Mouse (Mus musculus): Measurements from ENCODE around the gene Cplx3. TPM values are rescaled to one million over a fixed set of nuclear protein-coding genes. Genes with fewer than 3 reads are reported as not detected.
A peak's percentile ranks its signal among the peaks of the same experiment; 100 is the strongest.

Cplx3 gene
- polyA plus RNA-seq, 1 experiment from 2014 or later, result 3.3 TPM

DNA sequence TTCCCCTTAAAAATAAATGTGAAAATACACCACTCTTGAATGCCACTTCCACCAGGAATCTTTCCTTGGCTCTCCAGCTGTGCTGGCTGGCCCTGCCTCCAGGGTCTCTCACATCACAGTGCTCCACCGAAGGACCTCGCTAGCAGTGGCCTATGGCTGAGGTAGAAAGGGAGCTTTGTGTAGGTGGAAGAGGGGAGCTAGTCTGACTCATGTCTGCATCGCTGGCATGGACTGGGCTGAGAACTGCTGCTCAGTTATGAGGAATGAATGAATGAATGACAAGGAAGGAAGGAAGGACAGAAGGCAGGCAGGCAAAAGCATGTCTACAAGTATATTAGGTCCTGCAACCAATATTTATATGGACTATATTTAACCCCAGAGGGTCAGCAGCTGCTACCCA, 31.2 kb upstream of the Cplx3 start:
- 82% methylated on average over 3 of the region's 3 CpGs for WGBS
- Histone ChIP-seq H3K4me2 (replicated peaks) (no peak overlapping the region), H3K9ac (replicated peaks) (no peak overlapping the region), H3K27me3 (no peaks in the 10 kb centered on the region), H3K9me3 (no peaks in the 10 kb centered on the region), H3K36me3 (peaks cover 21% of the 10 kb centered on the region), H3K27ac (0 out of 2 replicates have a peak overlapping the region, but pooled peaks have one; percentile 47), H3K4me1 (replicated peaks) (peaks cover 69% of the 10 kb centered on the region), H3K4me3 (replicated peaks) (no peak overlapping the region)
- no peak for ATAC-seq

GRCm38 (mm10) chr9:57633481-57634024, 27.5 kb upstream of the Cplx3 start:
- H3K4me2 ChIP-seq (replicated peaks), result no peak overlapping the region
- WGBS, result 40% methylated on average over 4 of the region's 4 CpGs
- no peaks in the 10 kb centered on the region for H3K9me3 ChIP-seq
- H3K36me3 ChIP-seq, result peaks cover 42% of the 10 kb centered on the region
- no peaks in the 10 kb centered on the region for H3K27me3 ChIP-seq
- H3K4me3 ChIP-seq (replicated peaks), result no peak overlapping the region
- no peak overlapping the region for H3K9ac ChIP-seq (replicated peaks)
- H3K27ac ChIP-seq, result no peak overlapping the region
- peaks cover 32% of the 10 kb centered on the region for H3K4me1 ChIP-seq (replicated peaks)
- ATAC-seq, result no peak

- ATAC-seq, result peak; percentile 75
- WGBS, result 73% methylated on average over 14 of the region's 14 CpGs
- peaks cover 83% of the 10 kb centered on the region for H3K36me3 ChIP-seq
These were observed 23.2 kb upstream of the Cplx3 start for GRCm38 (mm10) chr9:57629118-57629874.

GRCm38 (mm10) chr9:57628717-57629116, 22.6 kb upstream of the Cplx3 start:
- H3K9me3 ChIP-seq, result no peaks in the 10 kb centered on the region
- peaks cover 87% of the 10 kb centered on the region for H3K36me3 ChIP-seq
- WGBS, result 96% methylated on average over 12 of the region's 12 CpGs
- H3K27me3 ChIP-seq, result no peaks in the 10 kb centered on the region
- no peak overlapping the region for H3K9ac ChIP-seq (replicated peaks)
- H3K4me1 ChIP-seq (replicated peaks), result peaks cover 9% of the 10 kb centered on the region
- H3K4me2 ChIP-seq (replicated peaks), result no peak overlapping the region
- ATAC-seq, result no peak
- H3K4me3 ChIP-seq (replicated peaks), result no peak overlapping the region
- H3K27ac ChIP-seq, result no peak overlapping the region

More at GRCm38 (mm10) chr9:57629118-57629874, 23.2 kb upstream of the Cplx3 start:
- Histone ChIP-seq H3K4me3 (replicated peaks) (no peak overlapping the region), H3K9me3 (no peaks in the 10 kb centered on the region), H3K4me2 (replicated peaks) (no peak overlapping the region), H3K27ac (peak overlapping the region; percentile 60; the same call in 1 of the 2 replicates), H3K27me3 (no peaks in the 10 kb centered on the region), H3K9ac (replicated peaks) (no peak overlapping the region), H3K4me1 (replicated peaks) (peaks cover 14% of the 10 kb centered on the region)

DNA sequence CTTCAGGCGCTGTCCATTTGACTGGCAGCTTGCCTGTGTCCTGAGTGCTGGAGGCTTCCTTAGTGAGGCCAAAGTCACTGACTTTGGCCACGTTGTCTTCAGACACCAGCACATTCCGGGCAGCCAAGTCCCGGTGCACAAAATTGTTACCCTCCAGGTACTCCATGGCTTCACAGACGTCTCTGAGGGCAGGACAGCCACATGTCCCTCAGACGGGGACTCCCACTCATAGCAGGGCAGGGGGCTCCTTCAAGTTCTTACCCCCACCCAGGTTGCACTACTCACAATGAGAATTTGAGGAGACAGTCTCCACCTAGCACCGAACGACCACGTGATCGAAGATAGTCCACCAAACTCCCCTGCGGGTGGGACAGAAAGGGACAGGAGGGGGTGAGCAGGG, 21.8 kb upstream of the Cplx3 start:
- Histone ChIP-seq H3K9me3 (no peaks in the 10 kb centered on the region), H3K27ac (no peak overlapping the region), H3K27me3 (no peaks in the 10 kb centered on the region), H3K4me3 (replicated peaks) (no peak overlapping the region), H3K9ac (replicated peaks) (no peak overlapping the region), H3K4me1 (replicated peaks) (0 out of 2 replicates have a peak, but pooled peaks cover 4% of the 10 kb centered on the region), H3K36me3 (peaks cover 86% of the 10 kb centered on the region), H3K4me2 (replicated peaks) (no peak overlapping the region)
- ATAC-seq, result no peak
- WGBS, result 90% methylated on average over 11 of the region's 11 CpGs

DNA sequence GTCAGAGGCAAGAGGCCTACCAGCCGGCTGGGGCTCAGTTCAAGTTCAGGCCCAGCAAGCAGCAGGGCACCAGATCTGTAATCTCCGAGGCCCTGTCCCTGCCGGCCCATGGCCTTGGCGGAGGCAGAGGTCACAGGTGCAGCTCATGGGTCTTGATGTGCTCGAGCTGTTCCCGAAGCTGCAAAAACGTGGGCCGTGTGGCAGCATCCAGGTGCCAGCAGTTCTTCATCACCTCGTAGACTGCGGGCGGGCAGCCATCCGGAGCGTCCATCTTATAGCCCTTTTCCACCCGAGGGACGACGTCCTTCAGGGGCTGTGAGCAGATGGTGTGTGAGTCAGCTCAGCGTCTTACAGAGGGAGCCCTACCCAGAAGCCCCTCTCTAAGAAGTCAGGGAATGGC, 21.1 kb upstream of the Cplx3 start:
- H3K4me2 ChIP-seq (replicated peaks), result no peak overlapping the region
- H3K9me3 ChIP-seq, result no peaks in the 10 kb centered on the region
- ATAC-seq, result no peak
- H3K27ac ChIP-seq, result no peak overlapping the region
- 91% methylated on average over 17 of the region's 17 CpGs for WGBS
- no peak overlapping the region for H3K4me3 ChIP-seq (replicated peaks)
- H3K4me1 ChIP-seq (replicated peaks), result 0 out of 2 replicates have a peak, but pooled peaks cover 4% of the 10 kb centered on the region
- no peak overlapping the region for H3K9ac ChIP-seq (replicated peaks)
- peaks cover 80% of the 10 kb centered on the region for H3K36me3 ChIP-seq
- no peaks in the 10 kb centered on the region for H3K27me3 ChIP-seq

DNA sequence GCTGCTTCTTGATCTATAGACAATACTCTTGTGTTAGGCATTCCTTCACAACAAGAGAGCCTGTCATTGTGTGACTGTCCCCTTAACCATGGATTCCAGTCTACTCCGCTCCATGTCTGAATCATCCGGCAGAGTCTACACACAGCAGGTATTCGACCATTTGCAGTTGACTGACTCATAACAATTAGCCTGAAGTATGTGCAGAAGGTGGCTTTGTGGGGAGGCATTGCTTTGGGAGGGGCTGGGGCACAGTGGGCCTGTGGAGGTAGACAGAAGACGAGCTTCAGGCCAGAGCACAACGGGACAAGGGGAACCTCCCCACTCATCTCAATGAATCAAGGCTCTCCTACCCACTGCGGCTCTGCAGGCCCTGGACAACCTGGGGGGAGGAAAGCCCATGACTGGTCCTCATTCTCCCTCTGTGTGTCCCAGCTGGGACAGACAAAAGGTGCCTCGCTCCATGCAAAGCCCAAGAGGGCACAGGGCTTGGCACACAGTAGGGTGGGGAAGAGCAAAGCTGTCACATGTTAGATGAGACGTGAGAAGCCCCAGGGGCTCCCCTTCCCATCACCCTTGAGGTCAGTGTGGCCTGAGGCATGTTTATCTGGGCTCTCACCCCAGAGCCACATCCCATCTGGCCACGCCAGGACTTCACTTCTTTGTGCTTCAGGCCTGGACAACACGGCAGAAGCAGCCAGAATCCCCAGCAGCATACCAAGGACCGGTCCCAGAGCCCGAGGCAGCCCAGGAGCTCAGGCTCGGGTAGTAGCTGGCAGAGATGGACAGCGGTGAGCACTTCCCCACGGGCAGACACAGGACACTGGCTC, 19.8 kb upstream of the Cplx3 start:
- peak overlapping the region; percentile 5; the same call in 1 of the 2 replicates for H3K27ac ChIP-seq
- H3K9me3 ChIP-seq, result no peaks in the 10 kb centered on the region
- no peak for ATAC-seq
- H3K36me3 ChIP-seq, result peaks cover 68% of the 10 kb centered on the region
- H3K4me3 ChIP-seq (replicated peaks), result no peak overlapping the region
- WGBS, result 68% methylated on average over 15 of the region's 15 CpGs
- no peak overlapping the region for H3K4me2 ChIP-seq (replicated peaks)
- 0 out of 2 replicates have a peak overlapping the region, but pooled peaks have one; percentile 23 for H3K9ac ChIP-seq (replicated peaks)
- 0 out of 2 replicates have a peak, but pooled peaks cover 4% of the 10 kb centered on the region for H3K4me1 ChIP-seq (replicated peaks)
- H3K27me3 ChIP-seq, result no peaks in the 10 kb centered on the region

DNA sequence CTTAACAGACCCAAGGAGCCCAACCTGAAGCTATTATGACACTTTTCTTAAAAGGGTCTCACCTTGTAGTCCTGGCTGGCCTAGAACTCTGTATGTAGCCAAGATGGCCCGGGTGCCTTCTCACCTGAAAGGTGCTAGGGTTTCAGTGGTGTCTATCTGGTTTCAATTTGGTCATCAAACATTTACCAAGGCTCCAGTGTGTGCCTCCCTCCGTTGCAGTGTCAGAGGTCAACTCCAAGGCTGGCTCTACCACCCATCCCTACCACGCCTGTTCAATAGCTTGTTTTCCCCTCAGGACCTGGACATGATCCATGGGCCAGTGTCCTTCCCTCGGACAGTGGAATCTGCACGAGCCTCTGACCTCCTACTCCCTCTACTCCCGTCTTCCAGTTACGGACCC, 18.2 kb upstream of the Cplx3 start:
- Histone ChIP-seq H3K27ac (no peak overlapping the region), H3K4me1 (replicated peaks) (0 out of 2 replicates have a peak, but pooled peaks cover 4% of the 10 kb centered on the region), H3K27me3 (no peaks in the 10 kb centered on the region), H3K9ac (replicated peaks) (no peak overlapping the region), H3K4me2 (replicated peaks) (no peak overlapping the region), H3K9me3 (no peaks in the 10 kb centered on the region), H3K36me3 (peaks cover 53% of the 10 kb centered on the region), H3K4me3 (replicated peaks) (no peak overlapping the region)
- ATAC-seq, result no peak
- WGBS, result 94% methylated on average over 7 of the region's 7 CpGs

GRCm38 (mm10) chr9:57620674-57621073, 14.6 kb upstream of the Cplx3 start, which contains the start of gene Lman1l:
Gene Lman1l (minus strand): TSS chr9:57620774.
- WGBS, result 97% methylated on average over 5 of the region's 5 CpGs
- H3K36me3 ChIP-seq, result peaks cover 18% of the 10 kb centered on the region
- no peaks in the 10 kb centered on the region for H3K4me1 ChIP-seq (replicated peaks)
- H3K9me3 ChIP-seq, result no peaks in the 10 kb centered on the region
- H3K4me3 ChIP-seq (replicated peaks), result no peak within 1 kb of the TSS
- ATAC-seq, result no peak
- no peak within 1 kb of the TSS for H3K4me2 ChIP-seq (replicated peaks)
- no peaks in the 10 kb centered on the region for H3K27me3 ChIP-seq
- H3K27ac ChIP-seq, result no peak within 1 kb of the TSS
- H3K9ac ChIP-seq (replicated peaks), result no peak within 1 kb of the TSS

DNA sequence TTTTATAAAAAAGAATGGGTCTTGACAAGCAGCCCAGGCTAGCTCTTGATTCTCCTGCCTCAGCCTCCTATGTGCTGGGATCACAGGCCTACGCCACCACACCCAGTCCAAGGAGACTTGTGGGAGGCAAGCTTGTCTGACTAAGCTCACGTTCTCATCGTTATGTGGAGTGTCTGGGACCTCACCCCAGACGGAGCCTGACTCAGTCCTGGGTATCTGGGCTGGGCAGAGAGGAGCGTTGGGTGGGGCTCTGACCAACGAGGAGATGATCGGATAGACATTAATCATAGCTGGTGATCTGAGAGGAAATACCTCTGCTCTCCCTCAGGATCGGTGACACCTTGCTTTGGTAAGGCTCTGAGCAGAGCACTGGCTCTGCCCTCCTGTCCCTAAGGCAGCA, 12.8 kb upstream of the Cplx3 start:
- no peak overlapping the region for H3K9ac ChIP-seq (replicated peaks)
- H3K9me3 ChIP-seq, result no peaks in the 10 kb centered on the region
- no peak overlapping the region for H3K4me3 ChIP-seq (replicated peaks)
- no peaks in the 10 kb centered on the region for H3K27me3 ChIP-seq
- 89% methylated on average over 8 of the region's 8 CpGs for WGBS
- no peak overlapping the region for H3K27ac ChIP-seq
- no peaks in the 10 kb centered on the region for H3K4me1 ChIP-seq (replicated peaks)
- no peaks in the 10 kb centered on the region for H3K36me3 ChIP-seq
- ATAC-seq, result no peak
- H3K4me2 ChIP-seq (replicated peaks), result no peak overlapping the region

GRCm38 (mm10) chr9:57617556-57618169, 11.6 kb upstream of the Cplx3 start:
- H3K36me3 ChIP-seq, result no peaks in the 10 kb centered on the region
- no peak overlapping the region for H3K4me3 ChIP-seq (replicated peaks)
- no peak overlapping the region for H3K4me2 ChIP-seq (replicated peaks)
- no peak overlapping the region for H3K9ac ChIP-seq (replicated peaks)
- H3K27me3 ChIP-seq, result no peaks in the 10 kb centered on the region
- H3K9me3 ChIP-seq, result no peaks in the 10 kb centered on the region
- H3K4me1 ChIP-seq (replicated peaks), result no peaks in the 10 kb centered on the region
- no peak for ATAC-seq
- no peak overlapping the region for H3K27ac ChIP-seq
- WGBS, result 81% methylated on average over 8 of the region's 8 CpGs

All from midbrain, embryonic 13.5 days (tissue).